Mouse (Mus musculus) heart, postnatal 0 days (tissue): ENCODE measurements around the gene Hspb1.

Experiments
- CTCF ChIP-seq: IDR thresholded peaks from 2 replicates; pipeline ENCODE4 v1.5.1; 2016; ENCODE audit warnings: antibody characterized with exemption, control low read depth, low read depth
- EP300 ChIP-seq: IDR thresholded peaks from 2 replicates; pipeline ENCODE4 v1.6.1; 2016; ENCODE audit warnings: antibody characterized with exemption, low read depth

DNA sequence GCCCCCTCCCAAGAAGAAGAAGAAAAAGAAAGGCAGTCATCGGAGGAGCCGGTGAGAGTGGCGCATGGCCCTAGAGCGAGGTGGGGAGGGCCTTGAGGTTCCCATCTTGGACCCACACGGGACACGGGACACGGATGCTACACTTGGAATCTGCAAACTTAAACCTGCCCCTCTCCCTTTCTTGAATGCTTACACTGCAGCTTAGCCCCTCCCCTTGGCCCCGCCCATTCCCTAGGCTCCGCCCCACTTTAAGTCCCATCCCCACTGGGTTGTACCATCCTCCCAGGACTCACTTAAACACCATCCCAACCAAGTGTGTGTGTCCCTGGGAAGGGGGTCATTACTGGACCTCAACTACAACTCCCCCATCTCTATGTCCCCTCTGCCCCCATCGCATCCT, 35.3 kb upstream of the Hspb1 start:
- TF ChIP-seq EP300 (no peak), CTCF (no peak)
